Mouse (Mus musculus) heart, adult 2 months (tissue): ENCODE measurements at regions not wholly inside any gene's neighbourhood (a gene's known extent, or its start where the extent isn't known, plus 50 kb on each side); places are given as distances from the start of the nearest gene placed in this dataset.

Experiments
- CTCF ChIP-seq: fragments of 200-600 bp; IDR thresholded peaks from 2 replicates; pipeline ENCODE4 v1.8.1; 2022; ENCODE audit warnings: antibody characterized with exemption, mild to moderate bottlenecking, moderate library complexity
- EP300 ChIP-seq: fragments of 200-500 bp; IDR thresholded peaks from 2 replicates; pipeline ENCODE4 v1.6.1; 2011; ENCODE audit warnings: low read depth, low read length, control low read depth; ENCODE audit not compliant: insufficient read depth
- POLR2A ChIP-seq: fragments of 200-500 bp; IDR thresholded peaks from 2 replicates; pipeline ENCODE4 v1.6.1; 2011; ENCODE audit warnings: mild to moderate bottlenecking, low read depth, low read length, control low read depth; ENCODE audit not compliant: insufficient read depth

- no peak for TF ChIP-seq POLR2A
- no peak for TF ChIP-seq CTCF
- TF ChIP-seq EP300 = no peak
These were observed 113.8 kb downstream of the Enkur start for GRCm38 (mm10) chr2:21091058-21091971.
